Mouse (Mus musculus) monocyte, adult 2 months (primary cell): ENCODE data around the gene Thg1l.

Experiments used
- DNase-seq, 2 experiments: peaks; one replicate each; pipeline ENCODE4 v3.0.0; 2022; ENCODE audit warnings: low spot score in 2 of 2, low read depth in 1 of 2

The Thg1l gene

GRCm38 (mm10) chr11:45929541-45929940 is 25.8 kb downstream of the Thg1l start:
- no peak for DNase-seq

GRCm38 (mm10) chr11:45927456-45927855 is 27.8 kb downstream of the Thg1l start:
- no peak for DNase-seq

GRCm38 (mm10) chr11:45926640-45927082 is 28.6 kb downstream of the Thg1l start:
- peak; percentile 12 to 64 for DNase-seq

DNA sequence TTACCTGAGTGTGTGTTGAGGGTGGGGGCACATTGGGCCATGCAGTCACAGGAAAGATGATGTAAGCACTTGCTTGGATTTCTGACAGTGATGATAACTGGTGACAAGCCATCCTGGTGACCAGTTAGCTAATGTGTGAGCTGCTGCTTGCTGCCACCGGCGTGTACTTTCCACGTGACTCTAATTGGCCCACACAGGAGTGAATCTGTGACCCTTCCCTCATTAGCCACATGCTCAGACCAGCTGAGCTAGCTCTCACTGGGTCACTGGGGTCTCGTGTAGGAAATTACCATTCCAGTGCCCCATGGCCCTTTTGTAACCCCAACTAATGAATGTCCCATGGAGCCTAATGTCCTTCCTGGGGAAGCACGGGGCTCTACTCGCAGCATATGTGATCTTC is 29.9 kb downstream of the Thg1l start:
- DNase-seq = no peak

- no peak for DNase-seq
Measured at GRCm38 (mm10) chr11:45921480-45921898, 33.8 kb downstream of the Thg1l start.

- no peak for DNase-seq
Measured at GRCm38 (mm10) chr11:45921026-45921425, 34.3 kb downstream of the Thg1l start.

DNA sequence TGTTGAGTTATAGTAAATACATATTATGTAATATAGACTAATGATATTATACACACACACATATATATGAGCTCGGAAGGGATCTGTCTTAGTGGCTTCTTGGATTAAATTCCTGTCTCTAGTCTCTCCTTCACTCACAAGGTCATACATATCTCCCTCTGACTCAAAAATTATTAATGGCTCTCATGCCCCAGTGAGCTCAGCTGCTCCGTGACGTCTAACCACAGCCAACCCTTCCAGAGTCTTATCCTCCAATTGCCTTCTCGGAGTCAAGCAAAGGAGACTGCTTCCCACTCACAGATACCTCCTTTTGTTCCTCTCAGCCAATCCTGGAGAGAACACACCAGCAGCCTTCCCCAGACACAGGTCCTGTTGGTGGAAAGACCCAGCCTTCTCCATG is 36.5 kb downstream of the Thg1l start:
- no peak for DNase-seq

GRCm38 (mm10) chr11:45918018-45918417 is 37.3 kb downstream of the Thg1l start:
- no peak for DNase-seq

GRCm38 (mm10) chr11:45916196-45916595 is 39.1 kb downstream of the Thg1l start:
- no peak for DNase-seq

- no peak for DNase-seq
Measured at GRCm38 (mm10) chr11:45910701-45911100, 44.6 kb downstream of the Thg1l start.

DNA sequence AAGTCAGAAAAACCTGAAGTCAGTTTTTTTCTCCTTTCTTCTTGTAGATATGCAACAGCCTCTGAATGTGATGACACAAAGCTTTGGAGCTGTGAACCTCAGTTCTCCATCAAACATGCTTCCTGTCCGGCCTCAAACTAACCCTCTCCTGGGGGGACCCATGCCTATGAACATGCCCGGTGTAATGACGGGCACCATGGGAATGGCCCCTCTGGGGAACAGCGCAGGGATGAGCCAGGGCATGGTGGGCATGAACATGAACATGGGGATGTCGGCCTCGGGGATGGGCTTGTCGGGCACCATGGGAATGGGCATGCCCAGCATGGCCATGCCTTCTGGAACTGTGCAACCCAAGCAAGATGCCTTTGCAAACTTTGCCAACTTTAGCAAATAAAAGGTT is 46.4 kb downstream of the Thg1l start:
- DNase-seq = no peak

DNA sequence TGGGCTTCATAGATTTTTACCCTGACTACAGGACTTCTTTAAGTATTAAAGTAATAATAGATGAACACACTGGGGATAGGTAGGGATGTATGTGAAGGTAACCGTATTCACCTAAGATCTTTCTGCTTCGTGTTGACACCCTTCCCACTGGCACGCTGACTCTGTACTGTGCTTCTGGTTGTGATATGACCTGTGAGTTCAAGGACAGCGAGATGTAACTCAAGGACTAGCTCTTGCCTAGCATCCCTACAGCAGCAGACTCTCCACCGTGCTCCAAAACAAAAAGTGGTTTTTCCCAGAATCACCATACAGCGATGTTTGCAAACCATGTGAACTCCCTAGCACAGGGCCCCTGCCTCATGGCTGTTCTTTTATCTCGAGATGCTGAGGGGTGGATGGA is 47.2 kb downstream of the Thg1l start:
- no peak for DNase-seq

DNA sequence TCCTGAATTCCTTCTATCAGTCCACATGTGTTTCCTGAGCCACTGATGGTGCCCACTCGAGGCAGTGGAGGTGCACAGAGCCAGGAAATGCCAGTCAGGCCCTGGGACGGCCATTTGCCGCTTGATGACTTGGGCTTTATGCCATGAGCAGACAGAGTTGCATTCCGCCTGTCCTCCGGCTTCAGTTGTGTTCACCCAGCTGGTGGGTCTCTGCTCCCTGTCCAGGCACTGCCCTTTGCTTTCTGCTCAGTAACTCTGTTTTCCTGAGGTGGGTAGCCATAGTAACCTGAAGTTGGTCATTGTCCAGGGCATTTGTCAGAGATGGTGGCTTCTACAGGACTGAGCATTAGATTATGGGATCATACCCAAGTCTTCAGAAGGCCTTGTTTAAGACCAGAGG is 48.0 kb downstream of the Thg1l start:
- no peak for DNase-seq

GRCm38 (mm10) chr11:45906109-45906786 is 49.0 kb downstream of the Thg1l start:
- no peak for DNase-seq

- no peak for DNase-seq
Measured at GRCm38 (mm10) chr11:45900233-45901015, 54.9 kb downstream of the Thg1l start.

- DNase-seq = no peak
Measured at GRCm38 (mm10) chr11:45897392-45897791, 57.9 kb downstream of the Thg1l start.
